Mouse (Mus musculus) MEL (cell line): ENCODE measurements around the gene Tarbp2. TPM values are rescaled to one million over a fixed set of nuclear protein-coding genes. Genes with fewer than 3 reads are reported as not detected.

Source experiments
- DNase-seq: peaks from one replicate; pipeline ENCODE4 v3.0.0; 2011; ENCODE audit warnings: low read depth, low spot score
- H3K27ac ChIP-seq: 2 replicates; pipeline ENCODE4 v1.5.1; 2012; ENCODE audit warnings: low read depth, mild to moderate bottlenecking, control low read depth, low read length, moderate library complexity; ENCODE audit not compliant: control insufficient read depth
- H3K27me3 ChIP-seq, 2 experiments: fragments of 150-350 bp in 1 of 2; sonication (generic) in 1 of 2; 2 replicates each; pipeline ENCODE4 v1.6.1; 2012; ENCODE audit warnings: low read length in 2 of 2, mild to moderate bottlenecking in 2 of 2, improper control_type of control experiment in 1 of 2, moderate library complexity in 1 of 2; ENCODE audit not compliant: insufficient read depth in 2 of 2, control insufficient read depth in 1 of 2
- H3K36me3 ChIP-seq, 2 experiments: 2 replicates each; pipeline ENCODE4 v1.6.1; 2012 to 2014; ENCODE audit warnings: low read length in 2 of 2, improper control_type of control experiment in 1 of 2, inconsistent platforms in 1 of 2, mild to moderate bottlenecking in 1 of 2; ENCODE audit not compliant: insufficient read depth in 2 of 2, control insufficient read depth in 1 of 2
- H3K4me1 ChIP-seq, 2 experiments: fragments of 150-350 bp in 1 of 2; sonication (generic) in 1 of 2; 2 replicates each; pipeline ENCODE4 v1.6.1; 2012; ENCODE audit warnings: low read length in 2 of 2, improper control_type of control experiment in 1 of 2, mild to moderate bottlenecking in 1 of 2; ENCODE audit not compliant: insufficient read depth in 2 of 2, control insufficient read depth in 1 of 2
- H3K4me3 ChIP-seq, 2 experiments: fragments of 150-350 bp in 1 of 2; sonication (generic) in 1 of 2; 2 replicates each; pipeline ENCODE4 v1.5.1; 2012; ENCODE audit warnings: low read depth in 2 of 2, low read length in 2 of 2, mild to moderate bottlenecking in 2 of 2, moderate library complexity in 2 of 2, control low read depth in 1 of 2, improper control_type of control experiment in 1 of 2; ENCODE audit not compliant: control insufficient read depth in 1 of 2, insufficient read depth in 1 of 2
- H3K79me2 ChIP-seq: 2 replicates; pipeline ENCODE4 v1.6.1; 2012; ENCODE audit warnings: mild to moderate bottlenecking, low read length, moderate library complexity; ENCODE audit not compliant: control insufficient read depth, poor library complexity, insufficient read depth
- H3K9ac ChIP-seq: 2 replicates; pipeline ENCODE4 v1.6.1; 2012; ENCODE audit warnings: low read depth, mild to moderate bottlenecking, control low read depth, low read length, moderate library complexity; ENCODE audit not compliant: control insufficient read depth, poor library complexity, severe bottlenecking
- H3K9me3 ChIP-seq: fragments of 150-350 bp; sonication (generic); replicated peaks from 2 replicates; pipeline ENCODE4 v1.6.1; 2012; ENCODE audit warnings: mild to moderate bottlenecking, low read length, improper control_type of control experiment, moderate library complexity; ENCODE audit not compliant: insufficient read depth
- BHLHE40 ChIP-seq: IDR thresholded peaks from 2 replicates; pipeline ENCODE4 v1.6.1; 2012; ENCODE audit warnings: low read depth, mild to moderate bottlenecking, inconsistent platforms, low read length, improper control_type of control experiment, borderline replicate concordance
- CHD2 ChIP-seq: IDR thresholded peaks from 2 replicates; pipeline ENCODE4 v1.6.1; 2011; ENCODE audit warnings: low read length, improper control_type of control experiment
- EP300 ChIP-seq, 2 experiments: IDR thresholded peaks; 2 replicates each; pipeline ENCODE4 v1.6.1; 2011; ENCODE audit warnings: improper control_type of control experiment in 2 of 2, low read length in 2 of 2, low read depth in 1 of 2, mild to moderate bottlenecking in 1 of 2
- ETS1 ChIP-seq: IDR thresholded peaks from 2 replicates; pipeline ENCODE4 v1.6.1; 2012; ENCODE audit warnings: low read depth, mild to moderate bottlenecking, inconsistent platforms, low read length, improper control_type of control experiment, moderate library complexity
- HCFC1 ChIP-seq: IDR thresholded peaks from 2 replicates; pipeline ENCODE4 v1.6.1; 2012; ENCODE audit warnings: low read depth, mild to moderate bottlenecking, inconsistent platforms, low read length, improper control_type of control experiment, moderate library complexity
- JUND ChIP-seq: IDR thresholded peaks from 2 replicates; pipeline ENCODE4 v1.6.1; 2011; ENCODE audit warnings: low read depth, mild to moderate bottlenecking, improper control_type of control experiment, low read length
- KAT2A ChIP-seq: conservative IDR thresholded peaks from 2 replicates; pipeline ENCODE4 v1.6.1; 2012; ENCODE audit warnings: low read depth, low read length, improper control_type of control experiment, inconsistent platforms
- MAFK ChIP-seq: IDR thresholded peaks from 2 replicates; pipeline ENCODE4 v1.6.1; 2011; ENCODE audit warnings: low read depth, mild to moderate bottlenecking, low read length, improper control_type of control experiment, borderline replicate concordance
- MAZ ChIP-seq: IDR thresholded peaks from 2 replicates; pipeline ENCODE4 v1.6.1; 2012; ENCODE audit warnings: low read depth, mild to moderate bottlenecking, inconsistent platforms, low read length, improper control_type of control experiment
- MEF2A ChIP-seq: IDR thresholded peaks from 2 replicates; pipeline ENCODE4 v1.6.1; 2014; ENCODE audit warnings: low read depth, mild to moderate bottlenecking, inconsistent platforms, low read length, improper control_type of control experiment; ENCODE audit not compliant: poor library complexity, insufficient replicate concordance, severe bottlenecking; ENCODE audit errors: extremely low read depth
- MYB ChIP-seq: IDR thresholded peaks from 2 replicates; pipeline ENCODE4 v1.6.1; 2011; ENCODE audit warnings: mild to moderate bottlenecking, low read depth, low read length, improper control_type of control experiment
- NRF1 ChIP-seq: IDR thresholded peaks from 2 replicates; pipeline ENCODE4 v1.6.1; 2014; ENCODE audit warnings: low read depth, mild to moderate bottlenecking, inconsistent platforms, low read length, improper control_type of control experiment, moderate library complexity; ENCODE audit not compliant: poor library complexity, insufficient read depth, severe bottlenecking
- POLR2A ChIP-seq, 2 experiments: IDR thresholded peaks; 2 replicates each; pipeline ENCODE4 v1.6.1; 2011 to 2012; ENCODE audit warnings: low read length in 2 of 2, mild to moderate bottlenecking in 2 of 2, control low read depth in 1 of 2, improper control_type of control experiment in 1 of 2, low read depth in 1 of 2, moderate library complexity in 1 of 2; ENCODE audit not compliant: control insufficient read depth in 1 of 2, insufficient read depth in 1 of 2, poor library complexity in 1 of 2
- POLR2AphosphoS2 ChIP-seq: IDR thresholded peaks from 2 replicates; pipeline ENCODE4 v1.6.1; 2011; ENCODE audit warnings: low read length, improper control_type of control experiment
- RAD21 ChIP-seq: IDR thresholded peaks from 2 replicates; pipeline ENCODE4 v1.6.1; 2011; ENCODE audit warnings: mild to moderate bottlenecking, low read depth, low read length, improper control_type of control experiment
- TAL1 ChIP-seq: IDR thresholded peaks from 2 replicates; pipeline ENCODE4 v1.6.1; 2012; ENCODE audit warnings: mild to moderate bottlenecking, inconsistent platforms, low read length, moderate library complexity, mixed read lengths
- TBP ChIP-seq: IDR thresholded peaks from 2 replicates; pipeline ENCODE4 v1.8.0; 2011; ENCODE audit warnings: low read depth, low read length, improper control_type of control experiment
- TCF12 ChIP-seq: IDR thresholded peaks from 2 replicates; pipeline ENCODE4 v1.6.1; 2014; ENCODE audit warnings: low read depth, mild to moderate bottlenecking, inconsistent platforms, low read length, improper control_type of control experiment, moderate library complexity
- USF2 ChIP-seq, 2 experiments: IDR thresholded peaks; 2 replicates each; pipeline ENCODE4 v1.6.1; 2011 to 2012; ENCODE audit warnings: improper control_type of control experiment in 2 of 2, low read length in 2 of 2, borderline replicate concordance in 1 of 2, inconsistent platforms in 1 of 2, low read depth in 1 of 2, mild to moderate bottlenecking in 1 of 2; ENCODE audit not compliant: insufficient read depth in 1 of 2
- ZC3H11A ChIP-seq: IDR thresholded peaks from 2 replicates; pipeline ENCODE4 v1.6.1; 2012; ENCODE audit warnings: low read depth, mild to moderate bottlenecking, inconsistent platforms, low read length, improper control_type of control experiment
- ZKSCAN1 ChIP-seq: IDR thresholded peaks from 2 replicates; pipeline ENCODE4 v1.6.1; 2012; ENCODE audit warnings: low read depth, mild to moderate bottlenecking, inconsistent platforms, low read length, improper control_type of control experiment, moderate library complexity
- ZMIZ1 ChIP-seq: IDR thresholded peaks from 2 replicates; pipeline ENCODE4 v1.6.1; 2012; ENCODE audit warnings: low read depth, mild to moderate bottlenecking, inconsistent platforms, low read length, improper control_type of control experiment, moderate library complexity
- polyA plus RNA-seq, 2 experiments: library from polyadenylated mRNA; stranded (reverse) in 1 of 2; unstranded in 1 of 2; fragments of >175 nt in 1 of 2; fragments of >200 nt in 1 of 2; gene quantifications; 2 replicates each; pipeline versions ENCODE4 v1.2.1 to v1.2.4; 2012; ENCODE audit warnings: low replicate concordance in 2 of 2, low read depth in 1 of 2; ENCODE audit not compliant: insufficient read length in 2 of 2, insufficient read depth in 1 of 2, missing spikeins in 1 of 2
- total RNA-seq: library from RNA; depleted of rRNA; stranded (reverse); fragments of 300-350 nt; gene quantifications from 2 replicates; pipeline ENCODE4 v1.2.3, GENCODE M21; 2012

Tarbp2 gene
- total and polyA plus RNA-seq, 3 experiments = 155 to 182 TPM; not detected in 1

- H3K27ac ChIP-seq = no peak overlapping the region
- TF ChIP-seq HCFC1 (no peak), MYB (no peak), MEF2A (no peak), TAL1 (no peak), USF2 (IDR thresholded peaks at IDR 0.05; ENCODE audit: borderline replicate concordance in 1 of 2, insufficient read depth in 1 of 2, low read depth in 1 of 2, low read length in 2 of 2) (no peak), ZMIZ1 (peak; percentile 40), JUND (no peak), ETS1 (no peak), CHD2 (no peak), KAT2A (no peak), POLR2AphosphoS2 (peak; percentile 46), RAD21 (no peak), ZC3H11A (no peak), POLR2A (IDR thresholded peaks at IDR 0.05; ENCODE audit: control insufficient read depth in 1 of 2, insufficient read depth in 1 of 2, low read depth in 1 of 2, low read length in 2 of 2, poor library complexity in 1 of 2) (peak in 1 of 2 experiments; percentile 37; a peak in 1 of 4 replicates), MAZ (no peak), TCF12 (no peak), NRF1 (no peak), TBP (no peak), ZKSCAN1 (no peak), EP300 (IDR thresholded peaks at IDR 0.05; ENCODE audit: low read depth in 1 of 2, low read length in 2 of 2) (no peak), BHLHE40 (no peak), MAFK (no peak)
- peaks cover 13 to 16% of the 10 kb centered on the region in 2 experiments for H3K36me3 ChIP-seq
- H3K79me2 ChIP-seq = no peaks in the 10 kb centered on the region
- H3K4me3 ChIP-seq = no peak overlapping the region
- no peaks in the 10 kb centered on the region for H3K27me3 ChIP-seq
- no peak for DNase-seq
- H3K4me1 ChIP-seq = peaks cover 7 to 18% of the 10 kb centered on the region in 2 experiments
- H3K9me3 ChIP-seq = no peaks in the 10 kb centered on the region
- no peak overlapping the region for H3K9ac ChIP-seq
Measured at GRCm38 (mm10) chr15:102505073-102505769, 12.8 kb upstream of the Tarbp2 start.
